Mouse (Mus musculus): ENCODE results near the gene Scamp3.

DNA sequence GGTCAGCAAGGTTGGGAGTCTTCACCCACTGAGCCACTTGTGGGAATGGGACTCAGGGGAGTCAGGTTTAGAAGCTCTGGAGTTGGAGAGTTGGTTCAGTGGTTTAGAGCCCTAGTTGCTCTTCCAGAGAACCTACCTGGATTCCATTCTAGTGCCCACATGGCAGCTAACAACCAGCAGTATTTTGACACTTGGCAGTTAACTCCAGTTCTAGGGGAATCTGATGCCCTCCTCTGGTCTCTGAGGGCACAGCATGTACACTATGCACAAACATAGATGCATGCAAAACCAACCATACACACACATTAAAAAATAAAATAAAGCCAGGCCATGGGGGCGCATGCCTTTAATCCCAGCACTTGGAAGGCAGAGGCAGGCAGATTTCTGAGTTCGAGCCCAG lies 16.6 kb downstream of the Scamp3 start:
- TF ChIP-seq CTCF (IDR thresholded peaks at IDR 0.05; ENCODE audit: low read depth, low read length) (no peak), POLR2A (IDR thresholded peaks at IDR 0.05; ENCODE audit: borderline replicate concordance, low read depth, low read length) (no peak)

Measured in bone marrow macrophage, adult 2 months (primary cell).